Mouse (Mus musculus) embryonic facial prominence, embryonic 11.5 days (tissue): Measurements from ENCODE around the gene Pi4kb. TPM values are rescaled to one million over a fixed set of nuclear protein-coding genes. Genes with fewer than 3 reads are reported as not detected.

ENCODE experiments used
- ATAC-seq: fragments of 200-750 bp; cut with Nextera tagmentation; replicated peaks from 2 replicates; pipeline ENCODE4 v1.8.0; 2017; ENCODE audit warnings: low read depth; ENCODE audit not compliant: insufficient number of reproducible peaks, low FRiP score, low TSS enrichment
- DNase-seq: peaks from one replicate; pipeline ENCODE4 v3.0.0-alpha.2; 2015; ENCODE audit warnings: low spot score
- H3K27ac ChIP-seq: fragments of 300-500 bp; sonication (generic); replicated peaks from 2 replicates; pipeline ENCODE4 v1.5.1; 2014; ENCODE audit warnings: mild to moderate bottlenecking, low read depth, low read length, control low read depth
- H3K27me3 ChIP-seq: fragments of 300-500 bp; sonication (generic); 2 replicates; pipeline ENCODE4 v1.6.1; 2014; ENCODE audit warnings: mild to moderate bottlenecking, low read length, moderate library complexity, mixed read lengths; ENCODE audit not compliant: control insufficient read depth, insufficient read depth
- H3K36me3 ChIP-seq: fragments of 300-500 bp; sonication (generic); replicated peaks from 2 replicates; pipeline ENCODE4 v1.6.1; 2014; ENCODE audit warnings: low read depth, mild to moderate bottlenecking, low read length, moderate library complexity, mixed read lengths; ENCODE audit not compliant: control insufficient read depth, insufficient read depth
- H3K4me1 ChIP-seq: fragments of 300-500 bp; sonication (generic); 2 replicates; pipeline ENCODE4 v1.6.1; 2014; ENCODE audit warnings: low read length, mixed read lengths; ENCODE audit not compliant: control insufficient read depth, insufficient read depth
- H3K4me2 ChIP-seq: fragments of 300-500 bp; sonication (generic); 2 replicates; pipeline ENCODE4 v1.6.1; 2014; ENCODE audit warnings: low read depth, mild to moderate bottlenecking, control low read depth, low read length, moderate library complexity
- H3K4me3 ChIP-seq: fragments of 300-500 bp; sonication (generic); 2 replicates; pipeline ENCODE4 v1.5.1; 2014; ENCODE audit warnings: low read depth, low read length, control low read depth
- H3K9ac ChIP-seq: fragments of 300-500 bp; sonication (generic); replicated peaks from 2 replicates; pipeline ENCODE4 v1.6.1; 2014; ENCODE audit warnings: mild to moderate bottlenecking, control low read depth, low read length
- H3K9me3 ChIP-seq: fragments of 300-500 bp; sonication (generic); replicated peaks from 2 replicates; pipeline ENCODE4 v1.6.1; 2016; ENCODE audit warnings: mild to moderate bottlenecking, low read length, inconsistent platforms, mixed read lengths; ENCODE audit not compliant: control insufficient read depth
- WGBS: fragments of 180-500 bp; shearing (Covaris S2); extraction: QIAGEN DNeasy Blood & Tissue Kit; methylation state at CpG from one replicate; pipeline ENCODE4 v1.1.7; 2014; 5-methylcytosine and 5-hydroxymethylcytosine counted together
- polyA plus RNA-seq: library from polyadenylated mRNA; unstranded; fragments of >200 nt; fragmentation: Nextera tagmentation; extraction: Ambion mirVana; gene quantifications from 2 replicates; pipeline ENCODE4 v1.2.1, GENCODE M21; 2014

Pi4kb gene
- polyA plus RNA-seq, 1 experiment from 2014 or later, result 30.1 TPM

- Histone ChIP-seq H3K4me2 (no peak overlapping the region), H3K9me3 (no peaks in the 10 kb centered on the region), H3K27me3 (no peaks in the 10 kb centered on the region), H3K27ac (no peak overlapping the region), H3K4me3 (no peak overlapping the region), H3K36me3 (no peaks in the 10 kb centered on the region), H3K4me1 (no peaks in the 10 kb centered on the region), H3K9ac (no peak overlapping the region)
- DNase-seq (peak; percentile 12), ATAC-seq (no peak)
- WGBS, result 71% methylated on average over 3 of the region's 3 CpGs
Observed at GRCm38 (mm10) chr3:94948066-94948614, 26.4 kb upstream of the Pi4kb start.

- no peak for ATAC-seq
- H3K27me3 ChIP-seq, result no peaks in the 10 kb centered on the region
- DNase-seq, result no peak
- H3K4me3 ChIP-seq, result no peak overlapping the region
- H3K4me2 ChIP-seq, result no peak overlapping the region
- no peaks in the 10 kb centered on the region for H3K36me3 ChIP-seq
- H3K9me3 ChIP-seq, result no peaks in the 10 kb centered on the region
- no peaks in the 10 kb centered on the region for H3K4me1 ChIP-seq
- H3K27ac ChIP-seq, result no peak overlapping the region
- 82% methylated on average over 3 of the region's 3 CpGs for WGBS
- H3K9ac ChIP-seq, result no peak overlapping the region
Observed at GRCm38 (mm10) chr3:94949645-94950044, 24.9 kb upstream of the Pi4kb start.

- 60% methylated on average over 5 of the region's 5 CpGs for whole genome bisulfite sequencing
Observed at GRCm38 (mm10) chr3:94952806-94953205, 21.7 kb upstream of the Pi4kb start.

GRCm38 (mm10) chr3:94953384-94953763 is 21.2 kb upstream of the Pi4kb start:
- Histone ChIP-seq H3K27ac (peak overlapping the region; percentile 22; the same call in 1 of the 2 replicates), H3K4me1 (no peaks in the 10 kb centered on the region), H3K36me3 (peaks cover 5% of the 10 kb centered on the region), H3K4me3 (peak overlapping the region; percentile 52), H3K27me3 (no peaks in the 10 kb centered on the region), H3K4me2 (peak overlapping the region; percentile 28), H3K9ac (peak overlapping the region; percentile 68), H3K9me3 (no peaks in the 10 kb centered on the region)
- ATAC-seq (no peak; the same call in 1 of the 2 replicates), DNase-seq (no peak)
- WGBS, result 16% methylated on average over 9 of the region's 9 CpGs

More at GRCm38 (mm10) chr3:94952806-94953205, 21.7 kb upstream of the Pi4kb start:
- DNase-seq (peak; percentile 48), ATAC-seq (no peak)
- Histone ChIP-seq H3K4me3 (no peak overlapping the region; the same call in 1 of the 2 replicates), H3K4me1 (no peaks in the 10 kb centered on the region), H3K9ac (no peak overlapping the region), H3K27ac (no peak overlapping the region), H3K9me3 (no peaks in the 10 kb centered on the region), H3K4me2 (peak overlapping the region; percentile 28), H3K36me3 (peaks cover 3% of the 10 kb centered on the region), H3K27me3 (no peaks in the 10 kb centered on the region)

GRCm38 (mm10) chr3:94953764-94954616 is 20.5 kb upstream of the Pi4kb start, which contains the start of gene Rfx5:
Gene Rfx5, plus strand, starts transcription at chr3:94954075.
- DNase-seq, result peak; percentile 98
- peak within 1 kb of the TSS; percentile 68 for H3K9ac ChIP-seq
- no peaks in the 10 kb centered on the region for H3K9me3 ChIP-seq
- H3K27ac ChIP-seq, result peak within 1 kb of the TSS; percentile 85
- peaks cover 10% of the 10 kb centered on the region for H3K36me3 ChIP-seq
- H3K27me3 ChIP-seq, result no peaks in the 10 kb centered on the region
- peak within 1 kb of the TSS; percentile 52 for H3K4me3 ChIP-seq
- H3K4me2 ChIP-seq, result peak within 1 kb of the TSS; percentile 49
- WGBS, result under 1% methylated on average over 50 of the region's 50 CpGs
- H3K4me1 ChIP-seq, result no peaks in the 10 kb centered on the region
- peak; percentile 97 for ATAC-seq

GRCm38 (mm10) chr3:94958295-94958694 is 16.2 kb upstream of the Pi4kb start:
- Histone ChIP-seq H3K9ac (no peak overlapping the region), H3K4me1 (no peaks in the 10 kb centered on the region), H3K4me3 (no peak overlapping the region), H3K27me3 (no peaks in the 10 kb centered on the region), H3K9me3 (no peaks in the 10 kb centered on the region), H3K4me2 (no peak overlapping the region), H3K27ac (no peak overlapping the region), H3K36me3 (peaks cover 10% of the 10 kb centered on the region)
- DNase-seq (no peak), ATAC-seq (no peak)
- 92% methylated on average over 8 of the region's 8 CpGs for WGBS

GRCm38 (mm10) chr3:94959871-94960270 is 14.7 kb upstream of the Pi4kb start:
- Histone ChIP-seq H3K36me3 (peaks cover 10% of the 10 kb centered on the region), H3K4me1 (no peaks in the 10 kb centered on the region), H3K4me2 (no peak overlapping the region), H3K9ac (no peak overlapping the region), H3K27me3 (no peaks in the 10 kb centered on the region), H3K4me3 (no peak overlapping the region), H3K9me3 (no peaks in the 10 kb centered on the region), H3K27ac (no peak overlapping the region)
- ATAC-seq, result no peak
- DNase-seq, result no peak
- 61% methylated on average over 8 of the region's 8 CpGs for WGBS

GRCm38 (mm10) chr3:94960322-94960721 is 14.2 kb upstream of the Pi4kb start:
- H3K9ac ChIP-seq, result no peak overlapping the region
- DNase-seq, result no peak
- no peak for ATAC-seq
- no peak overlapping the region for H3K27ac ChIP-seq
- peaks cover 10% of the 10 kb centered on the region for H3K36me3 ChIP-seq
- H3K4me1 ChIP-seq, result no peaks in the 10 kb centered on the region
- no peaks in the 10 kb centered on the region for H3K9me3 ChIP-seq
- H3K27me3 ChIP-seq, result no peaks in the 10 kb centered on the region
- no peak overlapping the region for H3K4me2 ChIP-seq
- H3K4me3 ChIP-seq, result no peak overlapping the region
- 54% methylated on average over 5 of the region's 5 CpGs for WGBS
